Mouse (Mus musculus) brain, embryonic 14.5 days (tissue): ENCODE data around the gene Sinhcaf.

Experiments
- CTCF ChIP-seq: fragments of 200-500 bp; IDR thresholded peaks from 2 replicates; pipeline ENCODE4 v1.5.1; 2012; ENCODE audit warnings: inconsistent platforms, mild to moderate bottlenecking, moderate library complexity, borderline replicate concordance; ENCODE audit not compliant: insufficient read depth, insufficient read length; ENCODE audit errors: extremely low read depth
- POLR2A ChIP-seq: fragments of 200-500 bp; IDR thresholded peaks from 2 replicates; pipeline ENCODE4 v1.6.1; 2012; ENCODE audit warnings: mild to moderate bottlenecking, inconsistent platforms, borderline replicate concordance; ENCODE audit not compliant: poor library complexity, insufficient read depth, insufficient read length, severe bottlenecking; ENCODE audit errors: extremely low read depth

DNA sequence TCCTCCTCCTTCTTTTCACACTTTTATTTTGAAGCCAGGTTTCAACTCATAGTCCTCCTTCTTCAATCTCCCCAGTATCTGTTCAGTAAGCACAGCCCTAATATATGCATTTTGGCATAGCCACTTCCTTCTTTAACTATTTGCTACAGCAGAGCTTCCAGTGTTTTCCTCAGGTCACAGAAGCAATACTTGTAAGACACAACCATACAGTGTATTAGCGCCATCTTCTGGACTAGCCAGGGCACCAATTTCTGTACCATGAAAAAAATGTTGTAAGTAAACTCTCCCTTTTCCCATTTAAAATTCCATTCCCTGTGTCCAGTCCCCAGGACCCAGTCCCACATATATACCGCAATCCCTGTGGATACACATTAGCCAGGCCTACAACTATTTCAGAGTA, 32.3 kb downstream of the Sinhcaf start:
- TF ChIP-seq CTCF (peak; percentile 64; the same call in 1 of the 2 replicates), POLR2A (no peak)
